Mouse (Mus musculus) c-Kit-positive CD71-negative TER-119-negative erythroid progenitor cells, embryonic 14.5 days (primary cell): Measurements from ENCODE around the gene Ap5z1.

Experiments
- DNase-seq: peaks from one replicate; pipeline ENCODE4 v3.0.0-alpha.2; 2013; ENCODE audit warnings: low read depth

Ap5z1 gene

GRCm38 (mm10) chr5:142439911-142440432 is 23.8 kb upstream of the Ap5z1 start:
- DNase-seq: no peak

- DNase-seq: peak; percentile 93
These were observed 23.1 kb upstream of the Ap5z1 start for GRCm38 (mm10) chr5:142440451-142441147.

GRCm38 (mm10) chr5:142441332-142442044 is 22.3 kb upstream of the Ap5z1 start:
- no peak for DNase-seq

GRCm38 (mm10) chr5:142442045-142442440 is 21.7 kb upstream of the Ap5z1 start:
- no peak for DNase-seq

- DNase-seq: no peak
These were observed 20.2 kb upstream of the Ap5z1 start for GRCm38 (mm10) chr5:142443514-142443913.

- no peak for DNase-seq
These were observed 19.8 kb upstream of the Ap5z1 start for GRCm38 (mm10) chr5:142443994-142444393.

GRCm38 (mm10) chr5:142444791-142445531 is 18.8 kb upstream of the Ap5z1 start:
- no peak for DNase-seq

GRCm38 (mm10) chr5:142445709-142446108 is 18.0 kb upstream of the Ap5z1 start:
- no peak for DNase-seq

GRCm38 (mm10) chr5:142448076-142448475 is 15.7 kb upstream of the Ap5z1 start:
- peak; percentile 96 for DNase-seq

GRCm38 (mm10) chr5:142448623-142449022 is 15.1 kb upstream of the Ap5z1 start:
- DNase-seq: no peak

- no peak for DNase-seq
These were observed 12.9 kb upstream of the Ap5z1 start for GRCm38 (mm10) chr5:142450846-142451245.

GRCm38 (mm10) chr5:142451759-142452158 is 12.0 kb upstream of the Ap5z1 start:
- DNase-seq: no peak

GRCm38 (mm10) chr5:142453742-142454141 is 10.0 kb upstream of the Ap5z1 start:
- DNase-seq: no peak

GRCm38 (mm10) chr5:142456318-142456717 is 7.4 kb upstream of the Ap5z1 start:
- no peak for DNase-seq

- DNase-seq: no peak
These were observed 6.4 kb upstream of the Ap5z1 start for GRCm38 (mm10) chr5:142457345-142457744.

- DNase-seq: no peak
These were observed 4.8 kb upstream of the Ap5z1 start for GRCm38 (mm10) chr5:142458791-142459557.

GRCm38 (mm10) chr5:142459834-142460233 is 3.9 kb upstream of the Ap5z1 start:
- DNase-seq: no peak

GRCm38 (mm10) chr5:142461942-142462640 is 1.7 kb upstream of the Ap5z1 start:
- no peak for DNase-seq

GRCm38 (mm10) chr5:142462641-142462948 is 1.1 kb upstream of the Ap5z1 start:
- no peak for DNase-seq

GRCm38 (mm10) chr5:142463011-142463410 is 733 bp upstream of the Ap5z1 start:
- no peak for DNase-seq

- no peak for DNase-seq
These were observed 4.6 kb downstream of the Ap5z1 start for GRCm38 (mm10) chr5:142468375-142468774.
